Mouse (Mus musculus): ENCODE measurements around the gene Pgk2. TPM values are rescaled to one million over a fixed set of nuclear protein-coding genes. Genes with fewer than 3 reads are reported as not detected.
"Not testable (repeated sequence)": the region's sequence is repeated elsewhere in the genome, so short reads cannot be mapped to it uniquely, and the experiment has no call there.

Gene Pgk2
- polyA plus RNA-seq (2016; fragmentation: Nextera tagmentation; extraction: Ambion mirVana) = not detected in 2 replicates

DNA sequence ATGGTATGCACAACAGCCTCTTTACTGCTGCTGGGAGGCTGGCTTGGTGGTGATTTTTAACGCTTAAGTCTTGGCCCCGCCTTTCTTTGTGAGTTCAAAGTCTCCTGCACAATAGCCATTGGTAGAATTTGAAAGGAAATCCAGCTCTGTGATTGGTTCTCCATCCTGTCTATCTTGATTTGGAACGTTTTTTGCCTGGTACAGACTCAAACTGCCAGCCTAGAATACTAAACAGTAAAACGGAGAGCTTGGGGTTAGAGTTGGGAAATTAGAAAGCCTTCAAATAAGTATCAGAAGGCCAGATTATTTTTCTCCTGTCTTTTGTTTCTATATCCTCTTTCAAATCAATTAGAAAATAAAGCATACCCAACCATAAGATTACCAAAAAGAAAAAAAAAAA lies at the start of gene Pgk2:
TSS of gene Pgk2 (minus strand) at position 101 of the 400 bp plus-strand sequence.
- Histone ChIP-seq H3K4me3 (no peak within 1 kb of the TSS), H3K4me2 (replicated peaks) (no peak within 1 kb of the TSS), H3K4me1 (no peaks in the 10 kb centered on the region), H3K36me3 (no peaks in the 10 kb centered on the region), H3K9me3 (no peaks in the 10 kb centered on the region), H3K27me3 (no peaks in the 10 kb centered on the region), H3K27ac (replicated peaks) (no peak within 1 kb of the TSS), H3K9ac (replicated peaks) (no peak within 1 kb of the TSS)
- 80% methylated on average over 4 of the region's 4 CpGs for WGBS
- ATAC-seq (ENCODE audit: low FRiP score, low read depth) = no peak

GRCm38 (mm10) chr17:40252487-40252886 lies 44.0 kb upstream of the Pgk2 start:
- 77% methylated on average over 1 of the region's 1 CpGs for WGBS
- no peak for ATAC-seq (ENCODE audit: low FRiP score, low read depth)

GRCm38 (mm10) chr17:40242135-40242534 lies 33.7 kb upstream of the Pgk2 start, which contains the start of gene Crisp3:
Gene Crisp3 (minus strand): TSS chr17:40242288.
- no peaks in the 10 kb centered on the region for H3K36me3 ChIP-seq
- H3K27ac ChIP-seq (replicated peaks) = no peak within 1 kb of the TSS
- H3K4me2 ChIP-seq (replicated peaks) = no peak within 1 kb of the TSS
- H3K9ac ChIP-seq (replicated peaks) = no peak within 1 kb of the TSS
- no peak within 1 kb of the TSS for H3K4me3 ChIP-seq
- ATAC-seq (ENCODE audit: low FRiP score, low read depth) = no peak
- H3K4me1 ChIP-seq = no peaks in the 10 kb centered on the region
- H3K27me3 ChIP-seq = no peaks in the 10 kb centered on the region
- H3K9me3 ChIP-seq = no peaks in the 10 kb centered on the region

More at GRCm38 (mm10) chr17:40252487-40252886, 44.0 kb upstream of the Pgk2 start:
- Histone ChIP-seq H3K4me2 (replicated peaks) (no peak overlapping the region), H3K4me1 (no peaks in the 10 kb centered on the region), H3K36me3 (no peaks in the 10 kb centered on the region), H3K4me3 (no peak overlapping the region), H3K9ac (replicated peaks) (no peak overlapping the region), H3K27me3 (no peaks in the 10 kb centered on the region), H3K9me3 (no peaks in the 10 kb centered on the region), H3K27ac (replicated peaks) (no peak overlapping the region)

- H3K4me3 ChIP-seq; H3K4me1 ChIP-seq; H3K27me3 ChIP-seq; H3K9me3 ChIP-seq; H3K36me3 ChIP-seq; ATAC-seq (ENCODE audit: low FRiP score, low read depth); H3K4me2 ChIP-seq (replicated peaks); H3K27ac ChIP-seq (replicated peaks); H3K9ac ChIP-seq (replicated peaks): not testable (repeated sequence)
Observed at GRCm38 (mm10) chr17:40201803-40202202, 6.6 kb downstream of the Pgk2 start.

GRCm38 (mm10) chr17:40190192-40190591 lies 18.2 kb downstream of the Pgk2 start:
- not testable (repeated sequence) for H3K9me3 ChIP-seq; H3K4me2 ChIP-seq (replicated peaks); H3K27me3 ChIP-seq; H3K27ac ChIP-seq (replicated peaks); H3K4me1 ChIP-seq; H3K4me3 ChIP-seq; ATAC-seq (ENCODE audit: low FRiP score, low read depth); H3K36me3 ChIP-seq; H3K9ac ChIP-seq (replicated peaks)
- 90% methylated on average over 4 of the region's 4 CpGs for WGBS

GRCm38 (mm10) chr17:40157729-40158359 lies 50.6 kb downstream of the Pgk2 start:
- not testable (repeated sequence) for H3K4me3 ChIP-seq; H3K4me1 ChIP-seq; H3K27me3 ChIP-seq; H3K4me2 ChIP-seq (replicated peaks); H3K27ac ChIP-seq (replicated peaks); H3K9ac ChIP-seq (replicated peaks); H3K36me3 ChIP-seq; H3K9me3 ChIP-seq
- ATAC-seq (ENCODE audit: low FRiP score, low read depth) = peak; percentile 70; the same call in 1 of the 2 replicates
- WGBS = 53% methylated on average over 7 of the region's 8 CpGs

Other genes starting within 250 kb of the Pgk2 start
- not detected in 2 replicates for gene AC192777.2, start 113.2 kb downstream of the Pgk2 start, polyA plus RNA-seq (2016; fragmentation: Nextera tagmentation; extraction: Ambion mirVana)
- gene Crisp3, start 33.6 kb upstream of the Pgk2 start, polyA plus RNA-seq (2016; fragmentation: Nextera tagmentation; extraction: Ambion mirVana) = not detected in 2 replicates
- not detected in 2 replicates for gene Crisp1, start 110.6 kb upstream of the Pgk2 start, polyA plus RNA-seq (2016; fragmentation: Nextera tagmentation; extraction: Ambion mirVana)

Measured in midbrain, embryonic 12.5 days (tissue).